Comparison of ENCODE assay signal across 8 mouse cellular contexts in the genomic region with DNA sequence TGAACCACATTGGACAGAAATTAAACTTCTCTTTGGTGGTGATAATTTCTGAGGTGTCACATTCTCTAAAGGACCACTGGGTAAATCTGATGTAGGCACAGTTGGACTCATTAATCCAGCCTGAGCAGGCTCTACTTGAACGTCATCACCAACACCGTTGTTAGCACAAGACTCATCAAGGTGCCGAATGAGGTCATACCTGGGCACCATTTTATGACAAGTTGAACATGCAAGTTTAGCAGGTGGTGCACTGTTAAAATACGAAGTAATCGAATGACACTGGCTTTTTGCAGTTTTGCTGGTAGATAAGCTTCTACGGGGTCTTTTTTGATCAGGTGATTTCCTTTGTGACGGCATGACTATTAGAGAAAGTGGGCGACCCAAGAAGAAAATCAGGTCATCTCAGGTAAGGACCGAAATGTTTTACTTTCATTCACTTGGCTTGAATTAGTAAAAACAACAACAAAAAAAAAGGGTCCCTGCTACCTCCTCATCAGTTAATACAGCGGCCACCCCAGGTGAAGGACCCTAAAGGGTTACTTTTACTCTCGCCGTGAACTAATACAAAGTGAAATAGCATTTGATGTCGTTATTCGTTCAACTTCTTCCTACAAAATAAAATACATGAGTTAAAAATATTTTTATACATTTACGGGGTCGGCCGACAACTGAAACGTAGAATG. TPM values are rescaled to one million over a fixed set of nuclear protein-coding genes. Genes with fewer than 3 reads are reported as not detected.
DNase-seq lines count a peak whose midpoint lies in the region; ATAC-seq and TF ChIP-seq lines count a peak whose summit lies in the region.

No protein-coding gene starts in this region.

- TF ChIP-seq RAD21 in CH12.LX (IDR thresholded peaks at IDR 0.05; ENCODE audit: low read depth, low read length), result no peak

- WGBS in forebrain, embryonic 11.5 days, result 18% methylated on average over 18 of the region's 18 CpGs
- 12% methylated on average over 18 of the region's 18 CpGs for WGBS in liver, embryonic 11.5 days
- 3% methylated on average over 18 of the region's 18 CpGs for WGBS in small intestine, adult 2 months

- peak overlapping the region; percentile 97 for H3K4me2 ChIP-seq in CH12.LX (ENCODE audit: insufficient read depth, low read depth, poor library complexity, severe bottlenecking)
- H3K4me2 ChIP-seq in forebrain, embryonic 11.5 days (ENCODE audit: low read depth, low read length, severe bottlenecking), result peak overlapping the region; percentile 65
- H3K4me2 ChIP-seq in liver, embryonic 11.5 days, result peak overlapping the region; percentile 62

- H3K79me2 ChIP-seq in CH12.LX (replicated peaks; ENCODE audit: control insufficient read depth, extremely low read depth, insufficient read depth, poor library complexity, severe bottlenecking), result no peaks in the 10 kb centered on the region

- no peak for TF ChIP-seq CTCF in gastrocnemius, adult 2 months (IDR thresholded peaks at IDR 0.05)
- TF ChIP-seq CTCF in CH12.LX (conservative IDR thresholded peaks at IDR 0.05 in 1 of 2, IDR thresholded peaks at IDR 0.05 in 1 of 2; ENCODE audit: low read depth in 2 of 2, low read length in 2 of 2), result no peak
- no peak for TF ChIP-seq CTCF in small intestine, adult 2 months (IDR thresholded peaks at IDR 0.05; ENCODE audit: extremely low read depth, insufficient read length, insufficient replicate concordance, low read depth, low read length)

- in situ Hi-C loops in CH12.LX (cut with MboI; ENCODE audit: low pct_ligation_motif_present, low pct_unique_long_range_greater_than_20kb, low sequenced_read_pairs), result no loop called here

- peak overlapping the region; percentile 67 for H3K9ac ChIP-seq in CH12.LX (ENCODE audit: insufficient read depth, low read depth)
- H3K9ac ChIP-seq in forebrain, embryonic 11.5 days (ENCODE audit: low read length), result peak overlapping the region; percentile 80
- H3K9ac ChIP-seq in liver, embryonic 11.5 days (ENCODE audit: low read depth, low read length), result peak overlapping the region; percentile 78

- dilution Hi-C loops in CH12.LX (cut with MboI; ENCODE audit: extremely low pct_ligation_motif_present, extremely low pct_unique_long_range_greater_than_20kb, low sequenced_read_pairs), result no loop called here

- peaks cover 24 to 69% of the 10 kb centered on the region in 2 experiments for H3K36me3 ChIP-seq in CH12.LX (replicated peaks in 1 of 2; ENCODE audit: control insufficient read depth in 1 of 2, insufficient read depth in 1 of 2, low read length in 1 of 2)
- peaks cover 3% of the 10 kb centered on the region; the same call in 1 of the 2 replicates for H3K36me3 ChIP-seq in forebrain, embryonic 11.5 days (ENCODE audit: control insufficient read depth, insufficient read depth, low read length)
- H3K36me3 ChIP-seq in liver, embryonic 11.5 days (ENCODE audit: control insufficient read depth, insufficient read depth, low read length), result peaks cover 17% of the 10 kb centered on the region
- peaks cover 23% of the 10 kb centered on the region for H3K36me3 ChIP-seq in small intestine, adult 2 months (ENCODE audit: control insufficient read depth, insufficient read depth, low read length)

- intact Hi-C loops in gastrocnemius, adult 2 months (cut with DNase I), result loop anchor here (10.0 kb wide), 1 partner anchor 618 kb away; no protein-coding TSS in a partner anchor
- intact Hi-C loops in gastrocnemius, postnatal 36 days (cut with DNase I), result loop anchor here (5.0 kb wide), 1 partner anchor 46 kb away; no protein-coding TSS in a partner anchor

- ATAC-seq in forebrain, embryonic 11.5 days (replicated peaks; ENCODE audit: low FRiP score), result peak; percentile 3; the same call in 1 of the 2 replicates
- peak; percentile 11; the same call in 1 of the 2 replicates for ATAC-seq in liver, embryonic 11.5 days (replicated peaks; ENCODE audit: low FRiP score)
- ATAC-seq in granulocyte monocyte progenitor cell, adult 5-6 weeks (replicated peaks; ENCODE audit: poor library complexity, severe bottlenecking), result no peak

- no peak for TF ChIP-seq POLR2A in CH12.LX (IDR thresholded peaks at IDR 0.05; ENCODE audit: low read depth, low read length)
- TF ChIP-seq POLR2A in small intestine, adult 2 months (IDR thresholded peaks at IDR 0.05; ENCODE audit: low read depth, low read length), result no peak

- H3K4me3 ChIP-seq in gastrocnemius, adult 2 months, result peak overlapping the region; percentile 89
- H3K4me3 ChIP-seq in CH12.LX (replicated peaks in 1 of 3; ENCODE audit: low read depth in 2 of 3, low read length in 2 of 3, poor library complexity in 1 of 3), result peak overlapping the region; percentile 64 to 73 (median 70)
- peak overlapping the region; percentile 62 for H3K4me3 ChIP-seq in forebrain, embryonic 11.5 days (ENCODE audit: low read depth, low read length)
- H3K4me3 ChIP-seq in liver, embryonic 11.5 days (ENCODE audit: low read depth, low read length), result peak overlapping the region; percentile 68
- H3K4me3 ChIP-seq in small intestine, adult 2 months (ENCODE audit: low read depth, low read length), result peak overlapping the region; percentile 73

- peak overlapping the region; percentile 95 for H3K27ac ChIP-seq in gastrocnemius, adult 2 months
- peak overlapping the region; percentile 86 for H3K27ac ChIP-seq in CH12.LX (ENCODE audit: insufficient read depth, low read depth)
- H3K27ac ChIP-seq in forebrain, embryonic 11.5 days (ENCODE audit: low read depth, low read length), result peak overlapping the region; percentile 95
- H3K27ac ChIP-seq in liver, embryonic 11.5 days (ENCODE audit: low read depth, low read length), result peak overlapping the region; percentile 85; the same call in 1 of the 2 replicates
- peak overlapping the region; percentile 67 for H3K27ac ChIP-seq in small intestine, adult 2 months (ENCODE audit: insufficient read depth, low read depth, low read length)

- TF ChIP-seq EP300 in CH12.LX (IDR thresholded peaks at IDR 0.05; ENCODE audit: low read length), result no peak

- peaks cover 0 to 10% of the 10 kb centered on the region in 2 experiments; a peak in 2 of 4 replicates for H3K4me1 ChIP-seq in CH12.LX (ENCODE audit: control insufficient read depth in 1 of 2, insufficient read depth in 2 of 2)
- H3K4me1 ChIP-seq in forebrain, embryonic 11.5 days (replicated peaks; ENCODE audit: control insufficient read depth, insufficient read depth, low read length), result no peaks in the 10 kb centered on the region
- H3K4me1 ChIP-seq in liver, embryonic 11.5 days (replicated peaks; ENCODE audit: control insufficient read depth, insufficient read depth, low read length), result peaks cover 2% of the 10 kb centered on the region; the same call in 1 of the 2 replicates
- peaks cover 2% of the 10 kb centered on the region for H3K4me1 ChIP-seq in small intestine, adult 2 months (ENCODE audit: control insufficient read depth, insufficient read depth, insufficient read length, low read length)

- DNase-seq in gastrocnemius, adult 2 months, result no peak
- DNase-seq in gastrocnemius, postnatal 36 days, result no peak
- DNase-seq in CH12.LX (ENCODE audit: extremely low read depth), result peak; percentile 44
- no peak for DNase-seq in forebrain, embryonic 11.5 days (ENCODE audit: low spot score)
- no peak for DNase-seq in liver, embryonic 11.5 days (ENCODE audit: low spot score)
- no peak for DNase-seq in kidney, postnatal 25 days

- no peaks in the 10 kb centered on the region for H3K27me3 ChIP-seq in CH12.LX (replicated peaks)
- H3K27me3 ChIP-seq in forebrain, embryonic 11.5 days (ENCODE audit: control insufficient read depth, insufficient read depth, low read length), result no peaks in the 10 kb centered on the region
- H3K27me3 ChIP-seq in liver, embryonic 11.5 days (replicated peaks; ENCODE audit: control insufficient read depth, insufficient read depth, low read length), result no peaks in the 10 kb centered on the region
- no peaks in the 10 kb centered on the region for H3K27me3 ChIP-seq in small intestine, adult 2 months (ENCODE audit: control insufficient read depth, insufficient read depth, low read length)

- no peaks in the 10 kb centered on the region for H3K9me3 ChIP-seq in CH12.LX (replicated peaks; ENCODE audit: low read length)
- H3K9me3 ChIP-seq in forebrain, embryonic 11.5 days (ENCODE audit: control insufficient read depth, low read length), result no peaks in the 10 kb centered on the region
- no peaks in the 10 kb centered on the region for H3K9me3 ChIP-seq in liver, embryonic 11.5 days (ENCODE audit: control insufficient read depth, low read length)

RNA-seq across cellular contexts. Expression of a gene that starts 0.6 kb away (rescaled TPM):
- total RNA-seq in gastrocnemius, adult 2 months (2021), result 1 to 10 TPM; 7.7 to 8.1 TPM
- total RNA-seq in gastrocnemius, postnatal 36 days (2021), result 1 to 10 TPM; 5.2 to 6.7 TPM
- 4.6 and 5.2 TPM in 2 replicates for total RNA-seq in CH12.LX (2012; rRNA removed)
- total RNA-seq in CH12.LX (2014; rRNA removed), result 2.3 and 2.6 TPM in 2 replicates
- 3.0 and 3.6 TPM in 2 replicates for polyA plus RNA-seq in CH12.LX (2012; ENCODE audit: insufficient read length, low read depth)
- 8.8 and 9.0 TPM in 2 replicates for polyA plus RNA-seq in forebrain, embryonic 11.5 days (2014; fragmentation: Nextera tagmentation; extraction: Ambion mirVana)
- 3.4 and 4.1 TPM in 2 replicates for polyA plus RNA-seq in liver, embryonic 11.5 days (2014; fragmentation: Nextera tagmentation; extraction: Ambion mirVana)
- polyA plus RNA-seq in small intestine, adult 2 months (2012; rRNA removed), result 0.67 and 1.2 TPM in 2 replicates
- total RNA-seq in granulocyte monocyte progenitor cell, adult 5-6 weeks (2014; fragmentation: Nextera tagmentation), result 0.75 and 1.4 TPM in 2 replicates
- 4.5 and 6.0 TPM in 2 replicates for total RNA-seq in granulocyte monocyte progenitor cell, adult 5-6 weeks (2017)

RNA-seq across cellular contexts. Expression of a gene that starts 18.8 kb away (rescaled TPM):
- total RNA-seq in gastrocnemius, adult 2 months (2021), result 10 to 100 TPM; 18.3 to 18.8 TPM
- 10 to 100 TPM; 13.8 to 13.9 TPM for total RNA-seq in gastrocnemius, postnatal 36 days (2021)
- total RNA-seq in CH12.LX (2012; rRNA removed) (56.5 and 73.2 TPM in 2 replicates), CH12.LX (2014; rRNA removed) (107 and 124 TPM in 2 replicates)
- 134 and 141 TPM in 2 replicates for polyA plus RNA-seq in CH12.LX (2012; ENCODE audit: insufficient read length, low read depth)
- 52.0 and 55.1 TPM in 2 replicates for polyA plus RNA-seq in forebrain, embryonic 11.5 days (2014; fragmentation: Nextera tagmentation; extraction: Ambion mirVana)
- 73.4 and 75.8 TPM in 2 replicates for polyA plus RNA-seq in liver, embryonic 11.5 days (2014; fragmentation: Nextera tagmentation; extraction: Ambion mirVana)
- polyA plus RNA-seq in small intestine, adult 2 months (2012; rRNA removed), result 0.09 TPM in 1 of 2 replicates, not detected in the other
- total RNA-seq in granulocyte monocyte progenitor cell, adult 5-6 weeks (2014; fragmentation: Nextera tagmentation), result 78.0 and 81.1 TPM in 2 replicates
- 153 and 161 TPM in 2 replicates for total RNA-seq in granulocyte monocyte progenitor cell, adult 5-6 weeks (2017)

RNA-seq across cellular contexts. Expression of a gene that starts 19.1 kb away (rescaled TPM):
- 100 to 1,000 TPM in 1 of 2 experiments, 10 to 100 TPM in 1; 85.7 to 133 TPM for total RNA-seq in gastrocnemius, adult 2 months (2021)
- 10 to 100 TPM; 86.3 to 99.6 TPM for total RNA-seq in gastrocnemius, postnatal 36 days (2021)
- total RNA-seq in CH12.LX (2012; rRNA removed) (13.6 and 13.8 TPM in 2 replicates), CH12.LX (2014; rRNA removed) (13.9 and 15.4 TPM in 2 replicates)
- 15.1 and 15.8 TPM in 2 replicates for polyA plus RNA-seq in CH12.LX (2012; ENCODE audit: insufficient read length, low read depth)
- polyA plus RNA-seq in forebrain, embryonic 11.5 days (2014; fragmentation: Nextera tagmentation; extraction: Ambion mirVana), result 36.6 and 37.3 TPM in 2 replicates
- polyA plus RNA-seq in liver, embryonic 11.5 days (2014; fragmentation: Nextera tagmentation; extraction: Ambion mirVana), result 53.8 and 57.8 TPM in 2 replicates
- polyA plus RNA-seq in small intestine, adult 2 months (2012; rRNA removed), result 9.5 and 10.6 TPM in 2 replicates
- total RNA-seq in granulocyte monocyte progenitor cell, adult 5-6 weeks (2014; fragmentation: Nextera tagmentation), result 66.0 and 90.0 TPM in 2 replicates
- 123 and 124 TPM in 2 replicates for total RNA-seq in granulocyte monocyte progenitor cell, adult 5-6 weeks (2017)

Comparison
In these comparisons a context has a peak if more than half of its experiments do, and no peak if none do; other contexts are left out.
1. RNA of a gene that starts 19.1 kb away (total RNA-seq): 85.7 to 133 TPM in gastrocnemius, adult 2 months, 66.0 to 124 TPM in granulocyte monocyte progenitor cell, adult 5-6 weeks and 86.3 to 99.6 TPM in gastrocnemius, postnatal 36 days; 13.6 to 15.4 TPM in CH12.LX; every median in the first group is over 4 times any median in the second.
2. Peak in every context shown above with its lines, with median percentiles within 50 percentile points of each other: H3K27ac ChIP-seq, H3K4me3 ChIP-seq, H3K4me2 ChIP-seq and H3K9ac ChIP-seq.